Mouse (Mus musculus) ES-E14 (cell line): ENCODE measurements around the gene Zfp335.

Source experiments
- CHD2 ChIP-seq: IDR thresholded peaks from 2 replicates; pipeline ENCODE4 v1.6.1; 2014; ENCODE audit warnings: mild to moderate bottlenecking, low read depth, low read length, inconsistent platforms
- HCFC1 ChIP-seq: IDR thresholded peaks from 2 replicates; pipeline ENCODE4 v1.6.1; 2012; ENCODE audit warnings: low read length, inconsistent platforms, borderline replicate concordance; ENCODE audit not compliant: insufficient read depth
- MAFK ChIP-seq: IDR thresholded peaks from 2 replicates; pipeline ENCODE4 v1.6.1; 2014; ENCODE audit warnings: mild to moderate bottlenecking, low read depth, low read length, inconsistent platforms; ENCODE audit not compliant: insufficient read depth
- ZC3H11A ChIP-seq: IDR thresholded peaks from 2 replicates; pipeline ENCODE4 v1.6.1; 2012; ENCODE audit warnings: low read depth, mild to moderate bottlenecking, inconsistent platforms, low read length, borderline replicate concordance

- TF ChIP-seq ZC3H11A (no peak), HCFC1 (no peak), CHD2 (no peak), MAFK (no peak)
Measured at GRCm38 (mm10) chr2:164901380-164901779, 10.2 kb downstream of the Zfp335 start.
